Mouse (Mus musculus) spleen, postnatal 36 days (tissue): ENCODE results near the gene Olfr1367.
"Not testable (repeated sequence)": the region's sequence is repeated elsewhere in the genome, so short reads cannot be mapped to it uniquely, and the experiment has no call there.

ENCODE experiments used
- DNase-seq, 2 experiments: peaks; one replicate each; pipeline ENCODE4 v3.0.0; 2022; ENCODE audit warnings: low spot score in 2 of 2, mixed read lengths in 1 of 2

Olfr1367 gene

DNA sequence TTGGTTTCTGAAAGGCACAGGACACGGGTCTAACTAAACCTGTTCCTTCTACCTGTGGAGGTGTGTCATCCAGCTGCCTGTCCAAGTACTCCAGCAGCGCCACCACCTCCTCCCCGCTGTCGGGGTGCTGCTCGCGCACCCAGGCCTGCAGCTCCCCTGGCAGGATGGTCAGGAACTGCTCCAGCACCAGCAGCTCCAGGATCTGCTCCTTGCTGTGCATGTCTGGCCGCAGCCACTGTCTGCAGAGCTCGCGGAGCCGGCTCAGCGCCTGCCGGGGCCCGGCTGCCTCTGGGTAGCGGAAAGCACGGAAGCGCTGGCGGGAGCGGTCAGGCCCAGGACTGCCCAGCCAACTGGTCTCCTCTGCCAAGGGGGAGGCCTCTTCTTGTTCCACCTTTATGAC lies 49.3 kb downstream of the Olfr1367 start:
- not testable (repeated sequence) for DNase-seq

GRCm38 (mm10) chr13:21397486-21397885 lies 50.8 kb downstream of the Olfr1367 start:
- no peak for DNase-seq
